Mouse (Mus musculus) spleen, postnatal 10 days (tissue): ENCODE data around the gene Fbxw27.
"Not testable (repeated sequence)": the region's sequence is repeated elsewhere in the genome, so short reads cannot be mapped to it uniquely, and the experiment has no call there.

Experiments
- DNase-seq, 2 experiments: peaks; one replicate each; pipeline ENCODE4 v3.0.0; 2021 to 2022; ENCODE audit warnings: low spot score in 2 of 2

Fbxw27 gene

GRCm38 (mm10) chr9:109790570-109790969, at the start of gene Fbxw27:
TSS of gene Fbxw27 (minus strand) at chr9:109790670.
- DNase-seq: not testable (repeated sequence)

DNA sequence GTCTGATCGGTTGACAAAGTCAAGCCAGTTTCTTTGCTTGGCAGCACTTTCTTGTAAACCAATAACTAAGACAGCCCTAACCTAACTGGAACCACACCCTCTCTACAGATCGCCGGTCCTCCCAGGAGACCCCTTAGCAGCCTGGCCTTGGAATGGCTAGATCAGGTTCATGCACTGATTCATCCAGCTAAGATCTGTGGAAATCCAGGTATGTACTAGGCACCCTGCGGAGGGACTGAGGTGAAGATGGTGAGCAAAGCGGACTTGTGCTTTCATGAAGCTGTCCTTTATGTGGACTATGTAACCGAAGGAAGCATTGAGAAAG, 42.6 kb upstream of the Fbxw27 start:
- peak in 1 of 2 experiments; percentile 18 for DNase-seq

DNA sequence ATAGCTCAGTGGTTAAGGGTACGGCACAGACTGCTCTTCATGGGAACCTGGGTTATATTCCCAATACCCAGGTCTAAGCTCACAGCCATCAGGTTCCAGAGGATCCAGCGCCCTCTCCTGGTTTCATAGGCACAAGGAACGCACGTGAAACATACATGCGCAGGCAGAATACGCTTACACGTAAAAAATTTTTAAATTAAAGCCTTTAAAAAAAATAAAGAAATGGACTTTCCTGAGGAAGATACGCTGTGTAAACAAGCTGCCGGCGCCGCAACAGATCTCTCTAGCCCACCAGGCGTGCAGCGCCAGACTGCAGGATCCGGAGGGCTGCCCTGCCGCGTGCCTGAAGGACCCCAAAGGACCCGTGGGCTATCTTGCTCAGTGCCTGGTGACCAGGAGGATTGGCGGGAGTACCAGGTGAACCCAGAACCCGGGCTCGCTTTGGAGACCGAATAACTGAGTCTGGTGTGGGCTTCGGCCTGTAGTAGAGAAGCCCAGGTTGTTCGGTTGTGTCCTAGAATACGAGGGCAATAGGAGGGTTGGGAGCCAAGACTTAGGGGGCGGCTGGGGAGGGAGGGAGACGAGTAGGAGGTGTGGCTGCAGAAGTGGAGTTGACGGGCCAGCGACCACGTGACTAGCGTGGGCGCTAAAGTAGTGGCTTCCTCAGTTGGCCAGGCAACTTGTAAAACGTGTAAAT, 42.1 kb upstream of the Fbxw27 start, which contains the start of gene Nme6:
Gene Nme6, plus strand, starts transcription at position 359 of the 697 bp plus-strand sequence.
- peak; percentile 81 to 90 for DNase-seq

- no peak for DNase-seq
Observed at GRCm38 (mm10) chr9:109826181-109826580, 35.7 kb upstream of the Fbxw27 start.

GRCm38 (mm10) chr9:109825739-109826138, 35.3 kb upstream of the Fbxw27 start:
- no peak for DNase-seq

DNA sequence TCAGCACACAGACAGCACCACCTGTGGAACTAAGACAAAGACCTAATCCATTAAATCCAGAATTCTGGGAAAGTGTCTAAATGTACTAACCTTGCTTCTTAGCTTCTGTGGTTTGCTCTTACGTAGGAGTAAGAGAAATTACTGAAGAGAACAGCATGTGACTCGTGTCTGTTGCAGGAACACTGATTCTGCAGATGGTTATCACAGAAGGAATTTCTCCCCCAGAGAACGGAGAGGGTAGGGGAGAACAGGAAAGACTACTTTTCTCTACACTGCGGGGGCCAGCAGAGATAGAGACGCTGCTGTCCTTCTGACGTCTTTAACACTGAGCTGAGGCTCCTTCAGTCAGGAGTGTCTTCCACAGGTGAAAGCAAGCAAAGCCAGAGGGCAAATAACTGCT, 25.9 kb upstream of the Fbxw27 start:
- DNase-seq: no peak

- no peak for DNase-seq
Observed at GRCm38 (mm10) chr9:109813424-109813823, 23.0 kb upstream of the Fbxw27 start.

GRCm38 (mm10) chr9:109811980-109812379, 21.5 kb upstream of the Fbxw27 start, which contains the start of gene Spink8:
TSS of gene Spink8 (plus strand) at chr9:109812280.
- no peak for DNase-seq

DNA sequence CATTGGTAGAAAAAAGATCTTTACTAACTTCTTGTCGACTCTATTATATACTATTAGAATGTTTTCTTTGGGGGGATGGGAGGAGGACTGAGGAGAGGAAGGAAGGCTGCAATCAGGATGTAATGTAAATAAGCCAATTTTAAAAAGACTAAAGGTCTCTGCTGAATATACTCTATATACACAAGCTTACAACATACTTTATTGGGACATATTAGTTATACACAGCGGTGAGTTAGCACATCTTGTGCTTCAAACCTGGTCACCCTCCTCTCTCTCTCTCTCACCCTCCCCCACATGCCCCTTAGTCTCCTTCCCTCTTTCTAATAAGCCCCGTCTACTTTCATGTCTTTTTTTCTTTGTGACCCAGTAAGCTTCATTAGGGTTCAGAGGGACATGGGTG, 17.4 kb upstream of the Fbxw27 start:
- DNase-seq: no peak

- no peak for DNase-seq
Observed at GRCm38 (mm10) chr9:109806695-109807293, 16.3 kb upstream of the Fbxw27 start.

DNA sequence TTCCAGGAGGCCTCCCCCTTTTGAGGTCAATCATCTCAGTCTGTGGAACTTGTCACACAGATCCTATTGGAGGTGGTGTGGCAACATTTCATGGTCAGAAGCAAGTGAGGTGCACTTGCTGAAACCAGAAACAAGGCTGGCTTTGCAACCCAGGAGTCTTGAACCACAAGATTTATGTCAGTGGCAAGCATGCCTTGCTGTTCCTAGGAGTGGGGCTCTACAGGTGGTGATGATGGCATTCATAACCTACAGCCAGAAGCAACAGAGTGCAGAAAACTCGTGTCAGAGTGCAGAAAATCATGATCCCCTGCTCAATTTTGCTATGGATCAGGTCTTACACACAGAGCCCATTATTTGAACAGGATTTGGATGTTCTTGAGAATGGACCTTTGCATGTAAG, 15.8 kb upstream of the Fbxw27 start:
- DNase-seq: no peak

DNA sequence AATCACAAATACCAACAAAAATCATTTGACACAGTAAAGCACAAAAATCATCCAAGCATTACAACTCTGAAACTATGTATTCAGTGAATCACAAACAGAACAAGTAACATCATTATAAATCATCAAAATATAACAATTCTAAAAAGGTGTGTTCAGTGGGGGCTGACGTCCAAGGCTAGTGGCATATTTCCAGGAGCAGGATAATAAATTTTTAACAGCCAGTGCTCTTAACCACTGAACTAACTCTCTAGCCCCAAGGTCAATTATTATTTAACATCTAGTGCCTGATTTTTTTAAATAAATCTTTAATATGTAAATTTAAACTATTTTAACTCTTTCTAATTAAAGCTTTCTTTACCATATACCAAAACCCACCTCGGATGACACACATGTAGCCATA, 15.1 kb upstream of the Fbxw27 start:
- not testable (repeated sequence) for DNase-seq

GRCm38 (mm10) chr9:109798051-109798450, 7.6 kb upstream of the Fbxw27 start:
- peak in 1 of 2 experiments; percentile 22 for DNase-seq

DNA sequence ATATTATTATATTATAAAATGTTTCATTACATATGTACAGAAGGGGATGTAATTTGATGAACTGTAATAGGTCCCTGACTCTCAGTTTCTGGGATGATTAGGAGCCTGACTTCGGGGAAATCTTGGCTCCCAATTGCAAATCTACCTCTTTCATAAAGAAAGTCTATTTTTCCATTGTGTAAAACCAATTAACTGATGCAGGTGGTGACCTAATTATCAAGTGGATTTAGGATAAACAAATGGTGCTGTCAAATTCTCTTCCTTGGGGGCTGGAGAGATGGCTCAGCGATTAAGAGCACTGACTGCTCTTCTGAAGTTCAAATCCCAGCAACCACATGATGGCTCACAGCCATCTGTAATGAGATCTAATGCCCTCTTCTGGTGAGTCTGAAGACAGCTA, 5.3 kb upstream of the Fbxw27 start:
- no peak for DNase-seq

DNA sequence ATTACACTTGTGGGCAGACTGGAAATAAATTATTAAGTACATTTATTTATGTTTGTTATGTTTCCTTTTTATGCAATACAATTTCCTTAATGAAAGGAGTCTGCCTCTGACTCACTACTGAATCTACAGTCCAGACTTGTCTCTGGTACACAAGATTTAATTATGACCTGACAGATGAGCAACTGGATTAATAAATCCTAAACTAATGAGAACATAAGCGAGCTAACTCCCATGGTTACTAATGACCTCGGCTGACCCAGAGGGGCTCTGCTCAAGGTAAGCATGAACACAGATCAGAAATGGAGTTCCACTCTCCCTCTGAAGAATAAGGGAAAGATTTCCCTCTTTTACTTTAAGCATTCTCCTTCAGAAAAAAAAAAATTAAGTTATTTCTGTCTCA, 4.8 kb upstream of the Fbxw27 start:
- no peak for DNase-seq

DNA sequence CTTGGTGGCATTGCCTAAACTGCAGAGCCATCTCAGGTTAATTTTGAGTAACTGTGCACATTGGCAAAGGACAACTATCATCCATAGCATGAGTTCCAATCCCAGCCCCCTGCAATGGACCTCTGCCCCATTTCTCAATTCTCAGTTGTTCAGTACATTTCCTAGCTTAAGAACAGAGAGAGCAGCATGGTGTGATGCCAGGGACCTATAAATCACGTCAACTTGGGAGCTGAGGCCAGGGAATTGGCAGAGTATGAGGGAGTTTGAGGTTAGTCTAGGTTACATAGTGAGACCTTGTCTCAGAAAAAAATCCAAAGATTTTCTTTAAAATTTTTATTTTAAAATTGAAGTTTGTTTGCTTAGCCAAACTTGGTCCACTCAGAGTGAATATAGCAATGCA, 23.6 kb downstream of the Fbxw27 start:
- not testable (repeated sequence) for DNase-seq

- DNase-seq: not testable (repeated sequence)
Observed at GRCm38 (mm10) chr9:109745989-109746388, 44.5 kb downstream of the Fbxw27 start, which contains the start of gene Fbxw26. TSS of gene Fbxw26 (minus strand) at chr9:109746089.
